Mouse (Mus musculus) ES-Bruce4 (cell line): ENCODE results near the gene Cep290. TPM values are rescaled to one million over a fixed set of nuclear protein-coding genes. Genes with fewer than 3 reads are reported as not detected.
A peak's percentile ranks its signal among the peaks of the same experiment; 100 is the strongest.

Experiments used
- H3K27ac ChIP-seq: 2 replicates; pipeline ENCODE4 v1.5.1; 2012; ENCODE audit warnings: low read length, inconsistent platforms; ENCODE audit not compliant: insufficient read depth
- H3K27me3 ChIP-seq: 2 replicates; pipeline ENCODE4 v1.6.1; 2012; ENCODE audit warnings: mild to moderate bottlenecking, low read length, inconsistent platforms; ENCODE audit not compliant: control insufficient read depth, poor library complexity, insufficient read depth, severe bottlenecking
- H3K36me3 ChIP-seq: 2 replicates; pipeline ENCODE4 v1.6.1; 2012; ENCODE audit warnings: inconsistent platforms, mild to moderate bottlenecking, low read length, moderate library complexity; ENCODE audit not compliant: control insufficient read depth, poor library complexity, insufficient read depth, severe bottlenecking
- H3K4me1 ChIP-seq: one replicate; pipeline ENCODE4 v1.8.1; 2011; ENCODE audit warnings: low read length; ENCODE audit not compliant: control insufficient read depth, insufficient read depth
- H3K4me3 ChIP-seq: 2 replicates; pipeline ENCODE4 v1.5.1; 2011; ENCODE audit warnings: low read depth, mild to moderate bottlenecking, low read length
- H3K9ac ChIP-seq: 2 replicates; pipeline ENCODE4 v1.6.1; 2012; ENCODE audit warnings: low read depth, mild to moderate bottlenecking, inconsistent platforms; ENCODE audit not compliant: poor library complexity, severe bottlenecking
- H3K9me3 ChIP-seq: replicated peaks from 2 replicates; pipeline ENCODE4 v1.6.1; 2012; ENCODE audit warnings: mild to moderate bottlenecking, low read length, inconsistent platforms; ENCODE audit not compliant: control insufficient read depth, poor library complexity, insufficient read depth, severe bottlenecking
- CTCF ChIP-seq: IDR thresholded peaks from one replicate; pipeline ENCODE4 v1.8.1; 2011; ENCODE audit warnings: low read depth, low read length
- EP300 ChIP-seq: IDR thresholded peaks from 2 replicates; pipeline ENCODE4 v1.6.1; 2011; ENCODE audit warnings: low read depth, low read length; ENCODE audit not compliant: insufficient read depth
- POLR2A ChIP-seq: IDR thresholded peaks from one replicate; pipeline ENCODE4 v1.8.1; 2011; ENCODE audit warnings: low read length; ENCODE audit not compliant: insufficient read depth
- polyA plus RNA-seq: library from polyadenylated mRNA; stranded (reverse); fragments of >200 nt; gene quantifications from 2 replicates; pipeline ENCODE4 v1.2.4, GENCODE M21; 2011; ENCODE audit warnings: low read depth; ENCODE audit not compliant: missing spikeins, insufficient read depth, insufficient read length

Gene Cep290
- polyA plus RNA-seq, 1 experiment: 28.7 TPM

- Histone ChIP-seq H3K36me3 (peaks cover 19% of the 10 kb centered on the region), H3K9ac (no peak overlapping the region), H3K4me3 (no peak overlapping the region), H3K4me1 (no peaks in the 10 kb centered on the region), H3K27ac (no peak overlapping the region), H3K27me3 (no peaks in the 10 kb centered on the region), H3K9me3 (peaks cover 40% of the 10 kb centered on the region)
- TF ChIP-seq CTCF (no peak), EP300 (no peak), POLR2A (no peak)
Measured at GRCm38 (mm10) chr10:100584178-100584577, 96.8 kb downstream of the Cep290 start.

DNA sequence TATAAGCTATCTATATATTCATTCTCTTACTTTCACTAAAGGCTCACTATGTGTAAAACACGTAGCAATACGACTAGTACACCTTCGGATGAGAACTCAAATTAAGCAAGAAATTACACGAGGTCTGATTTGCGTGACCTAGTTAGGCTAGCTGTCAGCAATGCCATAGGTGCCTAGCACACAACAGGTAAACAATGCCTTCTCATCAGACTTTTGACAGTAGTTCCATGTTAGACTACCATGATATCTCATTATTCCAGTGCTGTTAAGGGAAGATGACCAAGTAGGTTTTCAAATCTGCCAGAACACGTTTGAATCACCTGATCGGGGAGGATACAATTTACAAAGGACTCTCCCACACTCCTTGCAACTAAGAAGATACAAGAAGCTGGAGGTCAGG is 101.2 kb downstream of the Cep290 start:
- Histone ChIP-seq H3K4me1 (no peaks in the 10 kb centered on the region), H3K27ac (no peak overlapping the region), H3K9ac (peak overlapping the region; percentile 67), H3K9me3 (peaks cover 32% of the 10 kb centered on the region), H3K36me3 (peaks cover 19% of the 10 kb centered on the region), H3K27me3 (no peaks in the 10 kb centered on the region), H3K4me3 (peak overlapping the region; percentile 99)
- TF ChIP-seq POLR2A (no peak), CTCF (no peak), EP300 (no peak)

DNA sequence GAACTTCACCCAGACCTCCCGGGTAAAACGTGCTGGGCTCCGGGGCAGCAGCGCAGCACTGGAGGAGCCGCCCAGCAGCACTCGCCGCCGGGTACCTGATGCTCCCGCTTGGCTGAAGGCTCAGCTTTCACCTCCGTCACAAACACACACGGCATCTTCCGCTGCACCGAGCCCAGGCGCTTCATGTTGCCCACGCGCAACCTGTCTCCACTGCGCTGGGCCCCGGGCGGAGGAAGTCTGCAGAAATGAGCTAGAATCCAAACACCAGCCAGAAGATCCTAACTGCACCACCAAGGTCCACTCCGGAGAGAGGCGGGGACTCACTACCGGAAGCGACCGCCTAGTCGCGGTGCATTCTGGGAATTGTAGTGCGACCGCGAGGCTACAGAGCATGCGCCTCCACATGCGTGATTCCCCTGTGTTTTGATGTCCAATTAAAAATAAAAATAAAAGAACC is 101.6 kb downstream of the Cep290 start:
- peak overlapping the region; percentile 67 for H3K9ac ChIP-seq
- no peak overlapping the region for H3K27ac ChIP-seq
- H3K4me1 ChIP-seq: no peaks in the 10 kb centered on the region
- TF ChIP-seq POLR2A (peak; percentile 47), CTCF (no peak), EP300 (no peak)
- H3K9me3 ChIP-seq: peaks cover 28% of the 10 kb centered on the region
- H3K36me3 ChIP-seq: peaks cover 18% of the 10 kb centered on the region
- no peaks in the 10 kb centered on the region for H3K27me3 ChIP-seq
- peak overlapping the region; percentile 99 for H3K4me3 ChIP-seq

DNA sequence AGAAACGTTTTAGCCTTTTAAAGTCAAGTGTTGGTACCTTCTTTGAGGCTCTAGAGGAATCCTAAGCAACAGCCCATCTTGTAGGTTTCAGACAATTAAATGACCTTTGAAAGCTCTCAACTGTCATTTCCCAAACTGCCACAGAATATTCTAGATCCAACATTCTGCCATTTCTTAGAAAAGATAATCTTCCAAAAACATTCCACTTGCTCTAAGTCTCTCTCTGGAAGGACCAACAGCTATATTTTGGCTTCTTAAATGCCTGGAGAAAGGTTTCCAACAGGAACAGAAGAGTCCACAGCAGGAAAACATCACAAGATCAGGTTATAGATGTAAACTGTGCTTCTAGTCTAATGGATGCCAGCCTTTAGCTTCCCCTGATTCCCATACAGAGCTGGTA is 103.0 kb downstream of the Cep290 start, which contains the start of the genes 4930430F08Rik and 1700017N19Rik:
4930430F08Rik (minus strand) TSS at position 101 of the 400 bp plus-strand sequence.
1700017N19Rik (plus strand) TSS at position 162 of the 400 bp plus-strand sequence.
- peaks cover 14% of the 10 kb centered on the region for H3K9me3 ChIP-seq
- no peak within 1 kb of the TSS for H3K27ac ChIP-seq
- H3K9ac ChIP-seq: no peak within 1 kb of the TSS
- no peak within 1 kb of the TSS for H3K4me3 ChIP-seq
- no peaks in the 10 kb centered on the region for H3K27me3 ChIP-seq
- peaks cover 6% of the 10 kb centered on the region; the same call in 1 of the 2 replicates for H3K36me3 ChIP-seq
- no peak for TF ChIP-seq POLR2A
- TF ChIP-seq EP300: no peak
- TF ChIP-seq CTCF: no peak
- no peaks in the 10 kb centered on the region for H3K4me1 ChIP-seq

DNA sequence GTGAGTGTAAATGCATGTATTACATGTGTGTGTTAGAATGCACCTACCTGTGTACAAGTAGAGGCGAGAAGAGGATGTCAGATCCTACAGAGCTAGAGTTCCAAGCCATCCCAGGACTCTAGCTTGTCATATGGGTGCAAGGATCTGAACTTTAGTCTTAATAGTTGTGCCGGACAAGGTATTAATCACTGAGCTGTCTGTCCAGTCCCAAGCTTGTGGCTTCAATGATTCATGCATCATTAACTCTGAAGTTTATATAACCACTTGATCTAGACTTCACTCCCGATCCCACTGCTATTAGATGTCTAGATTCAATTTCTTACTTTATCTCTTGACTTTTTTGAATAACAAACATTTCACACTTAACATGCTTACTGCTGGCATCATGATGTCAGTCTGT is 111.0 kb downstream of the Cep290 start:
- H3K4me3 ChIP-seq: no peak overlapping the region
- H3K9me3 ChIP-seq: no peaks in the 10 kb centered on the region
- no peak overlapping the region for H3K9ac ChIP-seq
- no peaks in the 10 kb centered on the region for H3K36me3 ChIP-seq
- no peak for TF ChIP-seq CTCF
- no peaks in the 10 kb centered on the region for H3K27me3 ChIP-seq
- no peaks in the 10 kb centered on the region for H3K4me1 ChIP-seq
- no peak overlapping the region for H3K27ac ChIP-seq

DNA sequence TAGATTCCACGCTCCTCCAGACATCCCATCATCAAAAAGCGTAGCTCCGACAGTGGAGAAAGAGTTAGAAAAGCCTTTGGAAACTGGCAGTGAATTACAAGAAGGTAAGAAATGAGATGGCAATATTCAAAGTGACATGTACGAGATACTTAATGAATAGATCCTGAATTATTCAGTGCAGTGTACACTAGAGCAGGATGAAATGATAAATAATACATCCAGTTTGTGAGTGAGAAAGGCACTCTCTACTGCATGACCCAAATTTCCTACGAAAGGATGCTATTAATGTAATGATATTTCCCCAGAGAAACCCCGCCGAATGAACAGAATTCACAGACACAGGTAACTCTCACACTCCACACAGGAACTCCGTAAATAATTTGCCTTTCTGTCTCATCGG is 116.2 kb downstream of the Cep290 start:
- Histone ChIP-seq H3K9ac (no peak overlapping the region), H3K36me3 (no peaks in the 10 kb centered on the region), H3K4me1 (no peaks in the 10 kb centered on the region), H3K27me3 (no peaks in the 10 kb centered on the region), H3K4me3 (no peak overlapping the region), H3K27ac (no peak overlapping the region), H3K9me3 (no peaks in the 10 kb centered on the region)
- TF ChIP-seq CTCF (no peak), POLR2A (no peak), EP300 (no peak)
